Comparison of ENCODE assay signal across 8 mouse cellular contexts in genomic region chr12:75594404-75594803, GRCm38 (mm10). TPM values are rescaled to one million over a fixed set of nuclear protein-coding genes. Genes with fewer than 3 reads are reported as not detected.
DNase-seq lines count a peak whose midpoint lies in the region; ATAC-seq and TF ChIP-seq lines count a peak whose summit lies in the region.

No protein-coding gene starts in this region.

- peak overlapping the region; percentile 50 for H3K9ac ChIP-seq in MEL (ENCODE audit: control insufficient read depth, low read depth, low read length, poor library complexity, severe bottlenecking)
- H3K9ac ChIP-seq in hindbrain, embryonic 11.5 days (ENCODE audit: low read depth, low read length) = no peak overlapping the region

- no peaks in the 10 kb centered on the region for H3K9me3 ChIP-seq in heart, embryonic 10.5 days
- no peaks in the 10 kb centered on the region for H3K9me3 ChIP-seq in MEL (replicated peaks; ENCODE audit: insufficient read depth, low read length)
- no peaks in the 10 kb centered on the region for H3K9me3 ChIP-seq in hindbrain, embryonic 11.5 days (ENCODE audit: control insufficient read depth, low read length)

- WGBS in heart, embryonic 10.5 days = 51% methylated on average over 5 of the region's 5 CpGs
- WGBS in hindbrain, embryonic 11.5 days = 53% methylated on average over 5 of the region's 5 CpGs
- WGBS in macrophage (ENCODE audit: missing documents) = 47% methylated on average over 5 of the region's 5 CpGs

- ATAC-seq in hindbrain, embryonic 11.5 days (ENCODE audit: low FRiP score) = no peak
- no peak for ATAC-seq in CD4-positive, CD25-positive, alpha-beta regulatory T cell, adult 4 months

- H3K36me3 ChIP-seq in heart, embryonic 10.5 days = peaks cover 33% of the 10 kb centered on the region
- H3K36me3 ChIP-seq in MEL (ENCODE audit: control insufficient read depth in 1 of 2, insufficient read depth in 2 of 2, low read length in 2 of 2) (peaks cover 12 to 21% of the 10 kb centered on the region in 2 experiments), macrophage (ENCODE audit: inconsistent target) (peaks cover 16% of the 10 kb centered on the region)
- no peaks in the 10 kb centered on the region; the same call in 1 of the 2 replicates for H3K36me3 ChIP-seq in hindbrain, embryonic 11.5 days (ENCODE audit: control insufficient read depth, insufficient read depth, low read length)

- no peak overlapping the region for H3K27ac ChIP-seq in heart, embryonic 10.5 days
- H3K27ac ChIP-seq in MEL (ENCODE audit: control insufficient read depth, low read depth, low read length) (no peak overlapping the region), macrophage (no peak overlapping the region)
- H3K27ac ChIP-seq in hindbrain, embryonic 11.5 days (ENCODE audit: low read depth, low read length) = no peak overlapping the region

- TF ChIP-seq EP300 in MEL (IDR thresholded peaks at IDR 0.05; ENCODE audit: low read depth in 1 of 2, low read length in 2 of 2) = peak in 1 of 2 experiments; percentile 23; a peak in 1 of 4 replicates

- peaks cover 22% of the 10 kb centered on the region for H3K4me1 ChIP-seq in heart, embryonic 10.5 days
- H3K4me1 ChIP-seq in MEL (ENCODE audit: control insufficient read depth in 1 of 2, insufficient read depth in 2 of 2, low read length in 2 of 2) = peaks cover 7 to 8% of the 10 kb centered on the region in 2 experiments; a peak in 3 of 4 replicates
- no peaks in the 10 kb centered on the region; the same call in 1 of the 2 replicates for H3K4me1 ChIP-seq in hindbrain, embryonic 11.5 days (replicated peaks; ENCODE audit: control insufficient read depth, insufficient read depth, low read length)

- peak overlapping the region; percentile 47 for H3K4me2 ChIP-seq in hindbrain, embryonic 11.5 days (replicated peaks; ENCODE audit: low read depth, low read length)

- H3K4me3 ChIP-seq in heart, embryonic 10.5 days = peak overlapping the region; percentile 94
- peak overlapping the region; percentile 24 to 98; a peak in 3 of 4 replicates for H3K4me3 ChIP-seq in MEL (ENCODE audit: control insufficient read depth in 1 of 2, insufficient read depth in 1 of 2, low read depth in 2 of 2, low read length in 2 of 2)
- H3K4me3 ChIP-seq in hindbrain, embryonic 11.5 days (ENCODE audit: low read depth, low read length) = peak overlapping the region; percentile 100
- peak overlapping the region; percentile 60; the same call in 1 of the 2 replicates for H3K4me3 ChIP-seq in macrophage (ENCODE audit: inconsistent target)

- no peak for TF ChIP-seq CTCF in MEL (IDR thresholded peaks at IDR 0.05 in 2 of 3, conservative IDR thresholded peaks at IDR 0.05 in 1 of 3; ENCODE audit: control insufficient read depth in 1 of 3, insufficient read depth in 1 of 3, low read depth in 2 of 3, low read length in 3 of 3, poor library complexity in 1 of 3, severe bottlenecking in 1 of 3)

- DNase-seq in heart, embryonic 10.5 days (ENCODE audit: low spot score) = no peak
- DNase-seq in heart, adult 8-10 months (ENCODE audit: low spot score) = no peak
- DNase-seq in MEL (ENCODE audit: low read depth, low spot score) = peak; percentile 56
- DNase-seq in hindbrain, embryonic 11.5 days (ENCODE audit: low spot score) = no peak
- no peak for DNase-seq in urinary bladder, adult 2 months (ENCODE audit: low spot score)
- DNase-seq in ovary, adult 18-20 months (ENCODE audit: low spot score) = no peak

- peaks cover 28% of the 10 kb centered on the region for H3K79me2 ChIP-seq in MEL (ENCODE audit: control insufficient read depth, insufficient read depth, low read length, poor library complexity)
- H3K79me2 ChIP-seq in macrophage (ENCODE audit: inconsistent target) = peaks cover 59% of the 10 kb centered on the region

- no peaks in the 10 kb centered on the region for H3K27me3 ChIP-seq in heart, embryonic 10.5 days (ENCODE audit: insufficient read depth, poor library complexity, severe bottlenecking)
- H3K27me3 ChIP-seq in MEL (ENCODE audit: control insufficient read depth in 1 of 2, insufficient read depth in 2 of 2, low read length in 2 of 2) = no peaks in the 10 kb centered on the region
- H3K27me3 ChIP-seq in hindbrain, embryonic 11.5 days (ENCODE audit: control insufficient read depth, insufficient read depth, low read length) = no peaks in the 10 kb centered on the region

- TF ChIP-seq POLR2A in MEL (IDR thresholded peaks at IDR 0.05; ENCODE audit: control insufficient read depth in 1 of 2, insufficient read depth in 1 of 2, low read depth in 1 of 2, low read length in 2 of 2, poor library complexity in 1 of 2) = no peak

- TF ChIP-seq RAD21 in MEL (IDR thresholded peaks at IDR 0.05; ENCODE audit: low read depth, low read length) = no peak; the same call in 1 of the 2 replicates

TF ChIP-seq in MEL, 35 proteins besides CTCF, POLR2A, EP300 and RAD21:
- no peak; the same call in 1 of the 2 replicates for TF ChIP-seq MXI1 (IDR thresholded peaks at IDR 0.05; ENCODE audit: low read depth, low read length)
- TF ChIP-seq ZNF384 (IDR thresholded peaks at IDR 0.05; ENCODE audit: low read depth, low read length) = peak; percentile 60
- TF ChIP-seq ZKSCAN1 (IDR thresholded peaks at IDR 0.05; ENCODE audit: low read depth, low read length) = no peak
- TF ChIP-seq ZC3H11A (IDR thresholded peaks at IDR 0.05; ENCODE audit: low read depth, low read length) = no peak
- TF ChIP-seq MAZ (IDR thresholded peaks at IDR 0.05; ENCODE audit: low read depth, low read length) = no peak
- TF ChIP-seq USF2 (IDR thresholded peaks at IDR 0.05; ENCODE audit: borderline replicate concordance in 1 of 2, insufficient read depth in 1 of 2, low read depth in 1 of 2, low read length in 2 of 2) = no peak
- TF ChIP-seq SIN3A (IDR thresholded peaks at IDR 0.05; ENCODE audit: low read length) = peak; percentile 27
- TF ChIP-seq CHD1 (IDR thresholded peaks at IDR 0.05; ENCODE audit: low read depth, low read length) = peak; percentile 48; the same call in 1 of the 2 replicates
- TF ChIP-seq UBTF (IDR thresholded peaks at IDR 0.05; ENCODE audit: borderline replicate concordance, insufficient read depth, low read depth, low read length) = no peak
- 0 out of 2 replicates have a peak, but pooled peaks have one; percentile 18 for TF ChIP-seq MYC (IDR thresholded peaks at IDR 0.05; ENCODE audit: low read depth, low read length)

RNA-seq across cellular contexts. Expression of gene Ppp2r5e, which starts 1.6 kb away (rescaled TPM):
- polyA plus RNA-seq in heart, embryonic 10.5 days (2016; fragmentation: Nextera tagmentation; extraction: Ambion mirVana) = 8.8 and 9.4 TPM in 2 replicates
- total RNA-seq in heart, adult 8-10 months (2022) = 10 to 100 TPM; 28.5 to 32.0 (median 31.3) TPM
- 9.0 and 10.8 TPM in 2 replicates for total RNA-seq in MEL (2012; rRNA removed)
- 100 to 1,000 TPM in 1 of 2 experiments, 10 to 100 TPM in 1; 21.3 to 200 TPM for polyA plus RNA-seq in MEL (2012; ENCODE audit: insufficient read depth in 1 of 2, insufficient read length in 2 of 2, low read depth in 1 of 2, low replicate concordance in 2 of 2, missing spikeins in 1 of 2)
- 21.8 and 23.3 TPM in 2 replicates for polyA plus RNA-seq in hindbrain, embryonic 11.5 days (2014; fragmentation: Nextera tagmentation; extraction: Ambion mirVana)
- total RNA-seq in macrophage (2018; cell fraction: chromatin; rRNA removed) = 10 to 100 TPM; 18.6 to 75.6 (median 46.1) TPM
- 10 to 100 TPM; 23.5 to 34.9 (median 31.8) TPM for total RNA-seq in macrophage (2018; cell fraction: cytosol; rRNA removed)
- total RNA-seq in macrophage (2018; cell fraction: nucleus; rRNA removed) = 10 to 100 TPM; 20.1 to 67.9 (median 40.1) TPM
- polyA plus RNA-seq in macrophage (2018) = 21.2 to 25.5 TPM (median 24.4 TPM) in 3 replicates
- polyA plus RNA-seq in urinary bladder, adult 2 months (2012; rRNA removed) = 23.5 and 27.5 TPM in 2 replicates
- 1 to 10 TPM; 4.8 to 7.9 TPM for polyA plus RNA-seq in CD4-positive, CD25-positive, alpha-beta regulatory T cell, adult 4 months (2017; shearing (Covaris generic))
